Mouse (Mus musculus): Measurements from ENCODE around the gene E130308A19Rik.

The E130308A19Rik gene

DNA sequence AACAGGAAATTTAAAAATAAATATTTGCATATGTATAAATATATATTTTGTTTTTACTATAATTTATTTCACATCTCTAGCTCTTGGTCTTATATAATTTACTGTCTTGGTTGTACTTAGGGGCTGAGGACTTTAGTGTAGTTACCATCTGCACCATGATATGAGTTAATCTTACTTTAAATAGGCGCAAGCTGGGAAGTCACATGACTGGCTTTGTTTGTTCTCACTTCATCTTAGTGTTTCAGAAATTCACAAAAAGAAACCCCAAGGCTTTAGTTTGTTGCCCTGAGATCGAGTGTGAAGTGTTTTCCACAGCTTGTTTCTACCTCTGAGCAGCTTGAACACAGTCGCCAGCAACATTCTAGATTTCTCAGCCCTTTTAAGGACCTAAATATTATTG is 49.7 kb downstream of the E130308A19Rik start:
- ATAC-seq (ENCODE audit: insufficient number of reproducible peaks, low FRiP score, low TSS enrichment): no peak

DNA sequence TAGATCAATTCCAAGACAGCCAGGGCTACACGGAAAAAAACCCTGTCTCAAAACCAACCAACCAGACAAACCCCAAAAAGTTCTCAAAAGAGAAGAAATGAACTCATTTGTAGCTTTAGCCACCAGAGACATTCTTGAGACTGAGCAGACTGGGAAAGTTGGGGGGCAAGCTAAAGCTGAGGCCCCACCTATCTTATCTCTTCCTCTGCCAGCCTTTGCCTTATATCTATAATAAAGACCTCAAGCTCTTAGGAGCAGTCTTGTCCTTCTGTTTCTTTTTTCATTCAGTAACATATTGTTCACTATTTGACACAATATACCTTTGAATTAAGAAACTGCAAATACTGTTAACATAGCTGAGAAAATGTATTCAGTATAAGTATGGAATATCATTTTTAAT is 55.4 kb downstream of the E130308A19Rik start:
- ATAC-seq (ENCODE audit: insufficient number of reproducible peaks, low FRiP score, low TSS enrichment): no peak

GRCm38 (mm10) chr4:59682491-59682890 is 56.5 kb downstream of the E130308A19Rik start:
- no peak for ATAC-seq (ENCODE audit: insufficient number of reproducible peaks, low FRiP score, low TSS enrichment)

GRCm38 (mm10) chr4:59682950-59683349 is 56.9 kb downstream of the E130308A19Rik start:
- no peak for ATAC-seq (ENCODE audit: insufficient number of reproducible peaks, low FRiP score, low TSS enrichment)

DNA sequence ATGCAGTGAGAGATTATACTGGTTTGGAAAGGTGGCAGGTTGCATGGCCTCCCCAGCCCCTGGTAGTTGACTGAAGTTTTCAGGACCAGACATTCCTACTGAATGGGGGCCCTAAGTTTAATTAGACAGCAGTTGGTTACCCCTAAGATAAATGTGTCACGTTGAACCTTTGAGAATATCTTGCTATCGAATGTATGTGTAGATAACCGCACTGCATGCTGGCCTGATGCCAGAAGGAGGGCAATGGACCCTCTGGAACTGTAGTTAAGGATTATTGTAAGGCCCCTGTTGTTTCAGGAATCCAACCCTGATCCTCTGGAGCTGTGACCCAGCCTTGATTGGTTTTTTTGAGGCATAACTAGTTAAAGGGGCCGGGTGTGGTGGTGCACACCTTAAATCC is 58.3 kb downstream of the E130308A19Rik start:
- no peak for ATAC-seq (ENCODE audit: insufficient number of reproducible peaks, low FRiP score, low TSS enrichment)

DNA sequence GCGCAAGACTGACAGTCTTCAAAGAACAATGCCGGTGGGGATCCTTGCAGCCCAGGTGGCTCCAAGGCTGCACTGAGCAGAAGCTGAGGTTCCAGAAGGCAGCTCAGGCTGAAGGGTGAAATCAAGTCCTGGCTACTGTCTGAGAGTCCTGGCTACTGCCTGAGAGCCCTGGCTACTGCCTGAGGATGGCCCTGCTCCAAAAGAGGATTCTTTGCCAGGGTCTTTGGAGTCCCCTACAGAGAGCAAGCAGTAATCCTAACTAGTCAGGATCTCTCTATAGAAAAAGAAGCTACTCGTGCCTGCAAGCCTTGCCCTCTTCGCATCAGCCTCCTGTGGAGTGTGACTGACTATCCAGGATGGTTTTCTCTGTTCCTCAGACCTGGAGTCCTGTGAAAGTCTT is 60.7 kb downstream of the E130308A19Rik start:
- no peak for ATAC-seq (ENCODE audit: insufficient number of reproducible peaks, low FRiP score, low TSS enrichment)

DNA sequence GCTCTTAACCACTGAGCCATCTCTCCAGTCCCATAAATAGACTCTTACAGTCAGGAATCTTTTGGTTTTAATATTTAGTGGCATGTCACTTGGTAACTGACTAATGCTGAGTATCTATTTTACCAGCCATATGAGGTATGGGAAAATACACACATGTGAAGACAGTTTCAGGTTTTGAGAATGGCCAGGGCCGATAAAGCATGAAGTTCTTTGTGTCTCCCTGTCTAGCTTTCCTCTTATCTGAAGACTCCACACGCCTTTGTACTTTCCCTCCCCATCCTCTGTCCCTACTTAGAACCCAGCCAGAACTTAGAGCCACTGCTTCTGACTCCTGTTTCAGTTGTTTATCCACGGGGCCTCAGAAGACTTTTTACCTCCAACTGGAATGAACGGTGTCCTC is 63.0 kb downstream of the E130308A19Rik start:
- ATAC-seq (ENCODE audit: insufficient number of reproducible peaks, low FRiP score, low TSS enrichment): no peak

- no peak for ATAC-seq (ENCODE audit: insufficient number of reproducible peaks, low FRiP score, low TSS enrichment)
These were observed 64.1 kb downstream of the E130308A19Rik start for GRCm38 (mm10) chr4:59690145-59690544.

- no peak for ATAC-seq (ENCODE audit: insufficient number of reproducible peaks, low FRiP score, low TSS enrichment)
These were observed 70.8 kb downstream of the E130308A19Rik start for GRCm38 (mm10) chr4:59696846-59697245.

DNA sequence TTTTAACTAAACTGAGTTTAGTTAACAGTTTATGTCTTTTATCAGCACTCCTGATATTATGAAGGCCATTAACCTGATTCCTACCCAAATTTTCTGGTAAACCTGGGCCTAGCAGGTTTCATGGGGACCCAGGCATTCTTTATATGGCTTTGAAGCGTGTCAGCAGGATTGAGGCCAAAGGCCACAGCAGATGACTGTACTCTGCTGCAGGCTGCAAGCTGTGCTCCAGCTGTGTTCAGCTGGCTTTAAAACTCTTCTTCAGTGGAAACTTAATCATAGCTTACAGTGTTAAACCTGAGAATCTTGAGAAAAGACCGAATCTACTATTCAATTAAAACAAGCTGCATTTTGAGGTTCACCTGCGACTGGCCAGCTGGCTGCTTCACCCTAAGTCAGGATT is 71.9 kb downstream of the E130308A19Rik start:
- no peak for ATAC-seq (ENCODE audit: insufficient number of reproducible peaks, low FRiP score, low TSS enrichment)

DNA sequence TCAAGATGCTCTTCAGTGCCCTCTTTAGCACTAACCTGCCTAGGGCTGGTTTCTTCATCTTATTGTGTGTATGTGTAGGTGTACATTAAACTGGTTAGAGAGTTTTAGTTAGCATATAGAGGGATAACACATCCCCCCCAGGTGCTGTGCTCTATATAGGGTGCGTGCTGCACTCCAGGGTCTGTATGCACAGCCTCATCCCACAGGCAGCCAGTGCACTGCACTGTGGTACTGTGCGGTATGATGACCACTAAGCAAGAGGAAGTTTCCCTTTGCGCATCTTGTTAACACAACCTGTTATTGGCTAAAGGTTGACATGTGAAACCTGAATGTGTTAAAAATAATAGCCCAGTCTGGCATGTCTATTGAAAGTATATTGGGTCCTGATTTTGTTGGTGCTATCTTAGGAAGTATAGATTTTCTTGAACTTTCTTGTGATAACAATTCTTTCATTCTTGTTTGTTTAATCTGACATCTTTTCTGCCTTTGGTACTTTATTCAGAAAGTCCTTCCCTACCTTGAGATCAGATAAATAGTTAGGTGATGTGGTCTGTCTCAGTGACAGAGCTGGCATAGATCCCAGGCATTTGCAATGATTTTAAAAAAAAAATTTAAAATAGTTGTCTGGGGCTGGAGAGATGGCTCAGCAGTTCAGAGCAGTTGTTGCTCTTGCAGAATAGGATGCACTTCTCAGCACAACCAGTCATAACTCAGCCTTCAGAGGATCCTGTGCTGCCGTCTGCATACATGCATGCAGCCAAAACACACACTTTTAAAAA is 73.2 kb downstream of the E130308A19Rik start:
- no peak for ATAC-seq (ENCODE audit: insufficient number of reproducible peaks, low FRiP score, low TSS enrichment)

GRCm38 (mm10) chr4:59709321-59709720 is 83.3 kb downstream of the E130308A19Rik start:
- ATAC-seq (ENCODE audit: insufficient number of reproducible peaks, low FRiP score, low TSS enrichment): no peak

DNA sequence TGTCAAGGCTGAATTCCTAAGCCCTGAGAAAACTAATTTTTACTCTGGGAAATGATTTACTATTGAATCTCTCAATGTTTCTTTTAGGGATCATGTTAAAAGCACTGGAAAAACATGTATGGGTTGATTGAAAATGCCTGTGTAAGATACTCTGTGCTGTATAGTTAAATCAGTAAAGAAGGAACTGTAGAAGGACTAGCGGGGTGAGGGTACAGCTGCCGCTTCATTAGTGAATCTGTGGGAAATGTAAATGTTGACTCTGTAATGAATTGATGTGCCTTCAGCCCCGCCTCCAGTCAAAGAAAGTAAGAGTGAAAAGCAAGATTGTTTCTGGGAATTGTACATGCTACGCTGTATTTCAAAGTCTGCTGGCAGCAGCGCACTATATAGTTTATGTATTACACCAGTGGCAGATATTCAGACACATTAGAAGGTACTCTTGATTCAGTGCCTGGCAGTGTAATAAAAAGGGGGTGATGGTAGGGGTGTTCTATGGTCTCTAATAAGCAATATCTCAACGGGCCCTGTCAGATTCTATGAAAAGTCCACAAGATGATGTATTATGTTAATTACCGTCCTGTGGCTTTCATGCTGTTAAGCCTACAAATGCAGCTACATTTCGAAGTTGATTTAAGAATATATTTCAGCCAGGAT is 84.9 kb downstream of the E130308A19Rik start:
- no peak for ATAC-seq (ENCODE audit: insufficient number of reproducible peaks, low FRiP score, low TSS enrichment)

- no peak for ATAC-seq (ENCODE audit: insufficient number of reproducible peaks, low FRiP score, low TSS enrichment)
These were observed 86.4 kb downstream of the E130308A19Rik start for GRCm38 (mm10) chr4:59712451-59712850.

GRCm38 (mm10) chr4:59712955-59713354 is 86.9 kb downstream of the E130308A19Rik start:
- 0 out of 2 replicates have a peak, but pooled peaks have one; percentile 51 for ATAC-seq (ENCODE audit: insufficient number of reproducible peaks, low FRiP score, low TSS enrichment)

- ATAC-seq (ENCODE audit: insufficient number of reproducible peaks, low FRiP score, low TSS enrichment): no peak
These were observed 88.5 kb downstream of the E130308A19Rik start for GRCm38 (mm10) chr4:59714472-59714871.

DNA sequence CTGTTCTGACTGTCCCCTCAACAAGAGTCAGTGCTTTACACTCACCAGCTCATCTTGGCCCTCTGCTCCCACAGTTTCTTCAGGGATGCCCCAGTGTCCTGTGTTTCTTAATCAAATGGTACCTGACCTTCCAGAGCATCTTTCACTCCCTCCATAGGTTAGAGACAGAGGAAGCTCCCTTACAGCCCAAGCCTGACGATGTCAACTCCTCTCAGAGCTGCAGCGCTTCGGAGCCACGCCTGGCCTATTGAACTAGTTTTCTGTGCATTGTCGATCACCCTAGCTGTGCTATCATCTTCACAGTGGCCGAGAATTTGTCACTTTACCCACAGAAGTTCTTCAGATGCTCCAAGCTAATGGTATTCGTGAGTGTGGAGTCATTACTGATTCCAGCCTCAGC is 88.9 kb downstream of the E130308A19Rik start:
- ATAC-seq (ENCODE audit: insufficient number of reproducible peaks, low FRiP score, low TSS enrichment): no peak

DNA sequence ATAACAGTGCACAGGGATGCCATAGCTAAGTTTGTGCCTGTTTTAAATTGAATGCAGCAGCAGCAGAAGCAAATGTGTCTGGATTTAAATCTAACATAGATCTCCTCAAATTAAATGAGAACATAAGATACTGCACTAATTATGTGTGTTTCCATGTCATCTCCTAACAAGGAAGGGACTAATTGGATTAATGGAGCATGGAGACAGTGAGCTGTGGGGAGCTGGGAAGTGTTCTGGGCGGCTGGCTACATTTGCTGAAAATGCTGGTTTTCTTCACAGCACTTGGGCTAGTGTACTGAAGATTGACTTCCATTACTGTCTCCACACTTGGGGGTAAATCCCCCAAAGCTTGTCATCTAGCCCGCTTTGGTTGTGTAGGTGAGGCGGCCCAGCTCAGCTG is 89.5 kb downstream of the E130308A19Rik start:
- ATAC-seq (ENCODE audit: insufficient number of reproducible peaks, low FRiP score, low TSS enrichment): no peak

GRCm38 (mm10) chr4:59717349-59717748 is 91.3 kb downstream of the E130308A19Rik start:
- no peak for ATAC-seq (ENCODE audit: insufficient number of reproducible peaks, low FRiP score, low TSS enrichment)

DNA sequence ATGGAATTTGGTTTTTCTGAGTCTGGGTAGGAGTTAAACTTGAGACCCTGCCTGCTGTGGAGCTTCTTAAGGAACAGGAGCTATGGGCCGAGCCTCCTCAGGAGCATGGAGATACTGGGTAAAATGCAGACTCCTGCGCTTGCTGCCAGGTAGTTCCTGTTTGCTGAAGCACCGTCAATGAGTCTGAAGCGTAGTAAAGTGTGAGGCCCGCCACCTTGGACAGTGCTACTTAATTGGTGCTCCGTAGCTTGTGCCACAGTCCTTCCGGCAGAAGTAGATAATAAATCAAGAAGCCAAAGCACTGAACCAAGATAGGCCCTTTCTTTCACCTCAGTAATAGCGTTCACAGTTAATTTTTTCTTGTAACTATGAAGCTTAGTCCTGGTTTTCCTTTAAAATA is 92.5 kb downstream of the E130308A19Rik start:
- ATAC-seq (ENCODE audit: insufficient number of reproducible peaks, low FRiP score, low TSS enrichment): no peak

- ATAC-seq (ENCODE audit: insufficient number of reproducible peaks, low FRiP score, low TSS enrichment): peak; percentile 56
These were observed 93.7 kb downstream of the E130308A19Rik start for GRCm38 (mm10) chr4:59719481-59720355.

Measured in cerebellum, adult (tissue).